Mouse (Mus musculus) embryo, embryonic 10 days (tissue): ENCODE results near the gene Pmvk.
"Not testable (repeated sequence)": the region's sequence is repeated elsewhere in the genome, so short reads cannot be mapped to it uniquely, and the experiment has no call there.

Experiments
- DNase-seq: peaks from one replicate; pipeline ENCODE4 v3.0.0-alpha.2; 2015; ENCODE audit warnings: low spot score

Gene Pmvk

DNA sequence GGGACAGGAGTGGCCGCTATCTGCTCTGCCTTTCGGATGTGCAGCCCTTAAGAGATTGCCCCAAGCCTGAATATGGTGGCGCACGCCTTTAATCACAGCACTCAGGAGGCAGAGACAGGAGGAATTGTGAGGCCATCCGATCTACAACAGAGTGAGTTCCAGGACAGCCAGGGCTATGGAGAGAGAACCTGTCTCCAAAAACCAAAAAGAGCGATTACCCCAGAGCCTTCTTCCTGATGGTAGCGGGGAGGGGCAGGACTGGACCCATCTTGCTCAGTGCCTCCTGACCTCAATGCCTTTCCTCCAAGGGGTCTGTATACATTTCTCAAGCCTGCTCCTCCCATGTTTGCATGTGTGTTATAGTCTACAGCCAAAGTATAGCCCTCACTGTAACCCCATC is 25.3 kb upstream of the Pmvk start:
- DNase-seq: not testable (repeated sequence)

DNA sequence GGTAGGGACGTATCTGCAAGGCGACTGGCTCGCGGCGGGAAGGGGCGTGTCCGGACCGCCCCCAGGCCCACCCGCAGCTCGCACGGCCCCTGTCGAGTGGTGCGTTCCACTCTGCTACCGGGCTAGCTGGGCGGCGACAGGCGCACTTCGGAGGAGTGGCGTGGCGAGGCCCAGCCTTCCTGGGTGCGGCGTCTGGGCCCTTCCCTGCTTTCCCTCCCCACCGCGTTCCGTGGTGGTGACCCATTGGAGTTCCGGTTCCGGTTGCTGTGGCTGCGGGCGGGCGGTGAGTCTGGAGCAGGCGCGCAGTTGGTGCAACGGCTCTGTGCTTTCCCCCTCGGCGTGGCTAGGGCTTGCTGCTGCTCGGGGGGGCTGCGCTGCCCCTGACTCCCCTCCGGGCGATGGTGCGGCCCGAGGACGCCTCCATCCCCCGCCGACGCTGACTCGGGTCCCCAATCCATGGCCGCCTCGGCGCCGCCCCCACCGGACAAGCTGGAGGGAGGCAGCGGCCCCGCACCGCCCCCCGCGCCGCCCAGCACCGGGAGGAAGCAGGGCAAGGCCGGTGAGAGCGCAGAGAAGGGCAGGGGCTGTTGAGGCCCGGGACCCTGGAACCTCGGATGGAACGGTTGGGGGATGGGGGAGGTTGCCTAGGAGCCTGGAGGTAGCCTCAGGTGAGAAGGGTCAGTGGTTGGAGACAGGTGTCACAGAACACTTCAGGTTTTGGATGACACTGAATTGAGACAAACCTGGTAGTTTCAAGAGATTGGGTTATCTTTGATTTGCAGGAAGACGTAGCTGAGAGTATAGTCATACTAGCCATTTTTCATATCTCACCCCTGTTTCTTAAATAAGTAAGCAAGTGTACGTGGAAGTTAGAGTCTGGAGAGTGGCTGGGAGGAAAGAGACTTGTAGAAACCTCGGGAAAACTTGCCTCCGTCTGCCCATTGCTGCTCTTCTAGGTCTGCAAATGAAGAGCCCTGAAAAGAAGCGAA is 23.9 kb upstream of the Pmvk start, which contains the start of gene Pygo2:
TSS of gene Pygo2 (plus strand) at position 44 of the 989 bp plus-strand sequence.
- peak; percentile 98 for DNase-seq

DNA sequence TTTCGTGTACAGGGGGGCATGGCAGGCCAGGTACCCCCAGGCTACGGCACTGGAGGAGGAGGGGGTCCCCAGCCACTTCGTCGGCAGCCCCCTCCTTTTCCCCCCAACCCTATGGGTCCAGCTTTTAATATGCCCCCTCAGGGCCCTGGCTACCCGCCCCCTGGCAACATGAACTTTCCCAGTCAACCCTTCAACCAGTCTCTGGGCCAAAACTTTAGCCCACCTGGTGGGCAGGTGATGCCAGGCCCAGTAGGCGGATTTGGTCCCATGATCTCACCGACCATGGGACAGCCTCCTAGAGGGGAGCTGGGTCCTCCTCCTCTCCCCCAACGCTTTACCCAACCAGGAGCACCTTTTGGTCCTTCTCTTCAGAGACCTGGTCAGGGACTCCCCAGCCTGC is 21.7 kb upstream of the Pmvk start:
- DNase-seq: no peak

DNA sequence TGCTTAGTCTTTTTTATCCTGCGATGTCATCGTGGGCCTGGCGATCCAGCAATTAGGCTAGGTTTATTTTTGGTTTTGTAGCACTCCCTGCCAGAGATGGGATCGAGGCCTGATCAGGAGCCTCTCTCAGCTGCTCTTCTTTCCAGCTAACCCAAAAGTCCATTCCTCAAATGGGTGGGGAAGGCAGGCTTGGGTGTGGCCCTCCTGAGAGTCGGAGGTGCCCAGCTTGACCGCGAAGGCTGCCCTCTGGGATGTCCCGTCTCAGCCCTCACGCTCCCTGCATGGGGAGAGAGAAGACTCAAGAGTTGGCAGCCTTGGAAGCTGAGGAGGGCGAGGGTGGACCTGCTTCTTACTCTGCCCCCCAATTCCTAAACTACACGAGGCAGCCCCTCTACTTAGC is 19.8 kb upstream of the Pmvk start:
- DNase-seq: no peak

DNA sequence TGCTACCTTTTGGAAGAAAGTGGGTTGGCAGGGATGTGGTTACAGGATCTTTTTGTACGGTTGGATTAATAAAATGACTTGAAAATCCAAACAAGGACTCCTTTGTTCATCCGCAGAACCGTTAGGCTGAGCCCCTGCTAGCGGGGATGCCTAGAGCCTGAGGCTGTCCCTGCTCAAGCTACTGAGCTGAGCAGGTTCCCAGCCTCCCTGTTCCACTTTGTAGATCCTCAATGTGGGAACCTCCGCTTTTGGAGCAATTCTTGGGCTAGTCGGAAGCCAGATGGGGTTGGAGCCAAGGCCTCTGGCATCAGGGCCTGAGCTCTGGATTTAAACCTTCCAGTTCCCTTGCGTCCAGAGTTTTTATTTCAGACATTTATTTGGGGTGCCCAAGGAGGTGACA is 19.3 kb upstream of the Pmvk start:
- DNase-seq: no peak

DNA sequence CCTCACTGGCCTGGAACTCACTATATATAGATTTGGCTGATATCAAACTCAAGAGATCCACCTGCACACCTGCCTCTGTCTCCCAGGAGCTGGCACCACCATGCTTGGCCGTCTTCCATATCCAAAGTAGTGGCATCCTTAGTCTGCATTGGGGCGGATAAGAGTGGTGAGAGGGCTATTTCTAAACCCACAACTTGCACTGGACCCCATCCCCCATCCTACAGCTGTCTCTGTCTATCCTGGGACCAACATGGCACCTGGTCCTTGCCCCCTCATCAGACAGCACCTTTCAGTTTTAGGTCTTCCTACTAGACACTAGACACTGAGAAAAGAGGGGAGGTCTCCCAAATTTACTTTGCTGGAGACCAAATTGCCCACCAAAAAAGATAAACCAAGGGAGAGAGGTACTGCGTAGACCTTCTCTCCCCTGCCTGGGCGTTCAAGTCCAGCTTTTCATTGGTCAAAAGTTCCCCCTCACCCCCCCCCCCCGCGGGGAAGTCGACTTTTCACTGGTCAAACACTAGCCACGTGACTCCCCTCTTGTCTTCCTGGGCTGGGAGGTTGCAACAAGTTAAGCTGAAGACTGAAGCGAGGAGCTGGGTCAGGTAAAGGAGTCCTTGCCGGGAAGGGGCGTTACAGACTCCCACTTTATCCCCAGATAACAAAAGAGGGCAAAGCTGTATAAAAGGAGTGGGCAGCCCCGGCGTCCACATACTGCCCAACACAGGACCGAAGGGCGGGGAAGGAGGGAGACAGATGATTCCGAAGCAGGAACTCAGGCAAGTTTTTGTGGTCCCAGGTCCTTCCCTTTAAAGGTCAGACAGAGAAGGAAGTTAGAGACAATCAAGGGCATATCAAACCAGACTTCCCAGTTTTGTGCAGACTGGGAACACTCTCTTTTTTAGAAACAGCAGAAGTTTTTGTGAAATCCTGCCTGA is 17.9 kb upstream of the Pmvk start, which contains the start of gene Pbxip1:
TSS of gene Pbxip1 (plus strand) at position 531 of the 938 bp plus-strand sequence.
- peak; percentile 90 for DNase-seq

DNA sequence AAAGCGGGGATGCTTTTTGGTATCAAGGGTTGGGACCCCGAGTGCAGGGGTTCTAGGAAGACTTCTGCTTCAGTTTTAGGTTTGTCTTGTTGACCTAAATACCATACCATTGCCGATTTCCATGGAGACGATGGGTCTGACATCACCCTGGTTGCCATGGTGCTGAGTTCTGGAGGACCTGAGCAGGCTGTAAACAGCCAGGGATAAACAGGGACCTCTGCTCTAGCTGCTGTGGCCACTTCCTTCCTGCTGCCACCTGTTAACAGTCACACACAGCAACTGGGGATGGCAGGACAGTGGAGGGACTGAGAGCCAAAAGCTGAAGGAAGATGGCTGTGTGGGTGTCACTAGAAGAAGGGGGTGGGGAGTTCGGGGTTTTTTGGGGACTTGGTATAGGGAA is 17.1 kb upstream of the Pmvk start:
- peak; percentile 69 for DNase-seq

DNA sequence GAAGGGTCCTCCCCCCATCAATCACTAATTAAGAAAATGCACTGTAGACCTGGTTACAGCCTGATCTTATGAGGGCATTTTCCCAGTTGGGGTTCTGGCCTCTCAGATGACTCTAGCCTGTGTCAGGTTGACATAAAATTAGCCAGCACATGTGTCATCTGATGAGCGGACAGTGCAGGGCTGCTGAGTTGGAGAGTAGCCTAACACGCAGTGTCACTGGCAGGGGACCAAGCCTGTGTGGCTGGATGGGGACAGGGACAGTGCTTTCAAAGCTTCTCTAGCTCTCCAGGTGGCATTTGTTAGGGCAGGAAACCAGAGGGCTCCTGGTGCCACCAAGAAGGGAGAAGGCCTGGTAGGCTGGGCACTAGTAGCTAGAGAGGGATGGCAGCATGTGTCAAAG is 13.7 kb upstream of the Pmvk start:
- no peak for DNase-seq

DNA sequence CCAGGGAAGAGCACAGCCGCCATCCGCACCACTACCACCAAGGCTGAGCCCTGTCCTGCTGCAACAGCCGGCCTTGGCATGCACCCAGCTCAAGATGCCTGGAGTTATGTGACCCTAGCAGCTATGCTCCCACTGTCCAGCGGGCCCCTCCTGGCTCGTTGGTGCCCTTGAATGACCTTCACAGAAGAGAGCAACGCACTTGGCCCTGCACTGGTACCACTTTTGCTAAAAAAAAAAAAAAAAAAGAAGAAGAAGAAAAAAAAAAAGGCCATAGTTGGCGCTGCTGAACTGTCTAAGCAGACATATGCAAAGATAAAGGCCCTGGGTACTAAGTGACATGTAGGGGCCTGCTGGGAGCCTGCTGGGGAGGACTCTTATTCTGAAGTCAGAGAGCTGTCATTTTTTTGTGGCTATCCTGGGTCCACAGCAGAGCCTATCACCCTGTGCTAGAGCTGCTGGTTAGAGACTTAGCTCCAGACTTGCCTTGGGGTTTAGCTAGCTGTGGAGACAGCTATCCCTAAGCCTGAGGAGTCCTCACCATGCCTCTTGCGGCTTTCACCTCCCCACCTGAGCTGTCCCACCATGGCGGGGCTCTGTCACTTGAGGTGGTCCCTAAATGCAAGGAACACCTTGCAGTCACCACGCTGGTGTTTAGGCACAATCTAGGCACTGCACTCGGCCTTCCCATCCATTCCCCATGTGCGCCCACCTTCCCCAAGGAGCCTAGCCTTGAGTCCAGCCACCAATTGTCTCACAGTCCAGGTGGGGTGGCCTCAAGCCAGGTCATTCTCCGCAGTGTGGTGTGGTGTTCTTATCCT is 5.4 kb upstream of the Pmvk start:
- DNase-seq: no peak

DNA sequence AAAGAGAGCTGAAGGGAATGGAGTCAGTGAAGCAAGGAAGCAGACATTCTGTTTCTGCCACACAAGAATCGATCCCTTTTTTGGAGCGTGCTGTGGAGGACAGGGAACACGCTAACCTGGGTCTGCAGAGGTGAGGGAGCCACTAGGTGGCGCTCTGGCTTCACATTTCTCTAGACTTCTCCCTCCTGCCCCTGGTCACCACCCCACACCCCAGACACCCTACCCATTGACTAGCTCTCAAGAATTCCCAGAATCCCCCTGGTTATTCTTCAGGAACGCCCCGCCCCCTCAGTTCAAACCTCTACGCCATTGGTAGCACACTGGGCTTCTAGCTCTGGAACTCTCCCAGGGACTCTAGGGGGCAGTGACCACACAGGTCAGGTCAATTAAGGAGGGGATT is 4.8 kb upstream of the Pmvk start:
- DNase-seq: peak; percentile 74

DNA sequence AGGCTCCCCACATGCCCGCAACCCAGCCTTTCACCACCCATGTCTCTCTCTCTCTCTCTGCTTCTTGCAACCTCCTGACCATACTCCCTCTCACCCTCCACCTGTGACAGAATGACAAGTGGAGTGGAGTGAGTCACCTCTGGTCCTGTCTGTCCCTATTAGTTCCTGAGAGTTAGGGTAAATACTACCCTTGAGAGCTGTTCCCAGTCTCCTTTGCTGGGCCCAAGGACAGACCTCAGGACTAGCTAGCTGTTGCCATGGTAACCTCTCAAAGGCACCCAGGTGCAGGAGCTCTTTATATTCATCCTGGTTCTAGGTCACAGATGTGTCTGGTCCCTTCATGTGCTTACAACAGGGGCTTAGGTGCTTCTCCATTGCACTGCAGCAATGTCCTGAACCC is 2.4 kb upstream of the Pmvk start:
- DNase-seq: no peak

DNA sequence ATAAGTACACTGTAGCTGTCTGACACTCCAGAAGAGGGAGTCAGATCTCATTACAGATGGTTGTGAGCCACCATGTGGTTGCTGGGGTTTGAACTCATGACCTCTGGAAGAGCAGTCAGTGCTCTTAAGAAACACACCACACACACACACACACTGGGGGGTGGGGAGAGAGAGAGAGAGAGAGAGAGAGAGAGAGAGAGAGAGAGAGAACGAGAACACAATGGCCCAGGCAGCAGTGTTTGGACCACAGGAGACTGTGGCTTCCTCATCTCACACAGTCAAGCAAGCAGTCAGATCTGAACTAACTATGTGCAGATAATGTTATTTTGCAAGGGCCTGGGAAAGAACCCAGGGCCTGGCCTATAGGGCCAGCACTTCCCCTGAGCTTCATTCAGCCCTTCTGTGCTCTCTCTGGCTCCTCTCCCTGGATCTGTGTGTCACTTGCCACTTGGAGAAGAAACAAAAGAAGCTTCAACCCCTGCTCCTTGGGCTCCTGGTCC is 1.5 kb downstream of the Pmvk start:
- no peak for DNase-seq

DNA sequence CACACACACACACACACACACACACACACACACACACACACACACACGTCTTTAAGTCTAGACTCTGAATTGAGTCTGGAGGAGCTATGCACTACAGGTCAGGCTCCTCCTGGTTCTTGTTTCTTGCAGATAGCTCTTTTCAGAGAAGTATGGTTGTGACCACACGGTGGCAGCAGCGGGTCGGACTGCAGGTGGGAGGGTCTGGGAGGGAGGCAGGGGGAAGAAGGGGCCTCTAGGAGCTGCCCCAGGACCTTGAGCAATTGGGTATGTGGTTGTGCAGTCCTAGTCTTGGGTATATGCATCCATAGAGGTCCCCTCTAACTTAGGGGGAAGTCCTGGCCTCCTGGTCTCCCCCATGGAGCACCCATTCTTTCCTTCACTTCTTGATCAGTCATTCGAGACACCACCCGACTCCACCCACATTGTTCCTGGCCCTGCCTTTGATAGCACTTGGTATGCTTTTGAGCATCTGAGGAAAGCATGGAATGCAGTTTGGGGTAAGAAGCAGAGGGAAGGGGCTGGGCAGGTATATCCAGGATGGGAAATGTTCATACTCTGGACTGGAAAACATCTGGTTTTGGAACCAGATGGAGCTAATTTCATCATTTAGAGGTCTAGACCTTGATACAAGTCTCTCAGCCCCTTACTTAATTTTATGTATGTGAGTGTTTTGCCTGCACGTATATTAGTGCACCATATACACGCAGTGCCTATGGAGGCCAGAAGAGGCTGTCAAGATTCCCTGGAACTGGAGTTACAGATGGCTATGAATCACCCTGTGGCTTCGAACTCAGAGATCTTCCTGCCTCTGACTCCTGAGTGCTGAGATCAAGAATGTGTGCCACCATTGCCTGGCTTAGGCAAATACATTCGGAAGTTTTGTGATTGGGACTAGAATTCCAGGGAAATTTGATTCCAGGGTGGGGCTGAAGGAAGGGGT is 2.7 kb downstream of the Pmvk start:
- peak; percentile 91 for DNase-seq

DNA sequence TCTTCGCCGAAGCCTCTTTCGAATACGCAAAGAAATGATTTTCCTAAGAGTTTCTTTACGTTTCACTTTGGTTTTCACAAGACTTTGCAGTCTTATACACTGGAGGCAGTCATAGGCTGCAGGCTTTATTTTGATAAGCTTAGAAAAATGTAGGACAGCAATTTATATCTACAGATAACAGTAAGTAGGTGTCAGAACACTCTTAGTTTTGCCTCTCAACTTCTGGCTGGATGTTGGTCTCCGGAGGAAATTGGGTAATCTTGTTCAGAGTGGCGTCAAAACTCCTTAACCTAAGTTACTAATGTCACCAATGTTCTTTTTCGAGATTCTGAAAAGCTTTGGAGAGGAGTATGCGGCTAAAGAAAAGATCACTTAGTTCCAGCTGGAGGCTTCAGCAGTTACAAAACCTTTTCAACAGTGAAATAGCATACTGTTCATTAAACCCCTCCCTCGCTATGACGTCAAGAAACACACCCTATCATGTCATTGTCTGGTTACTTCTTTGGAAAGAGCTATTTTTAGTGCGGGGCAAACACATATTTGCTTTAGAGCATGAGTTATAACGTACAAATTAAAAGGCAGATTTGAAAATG is 4.1 kb downstream of the Pmvk start:
- no peak for DNase-seq

DNA sequence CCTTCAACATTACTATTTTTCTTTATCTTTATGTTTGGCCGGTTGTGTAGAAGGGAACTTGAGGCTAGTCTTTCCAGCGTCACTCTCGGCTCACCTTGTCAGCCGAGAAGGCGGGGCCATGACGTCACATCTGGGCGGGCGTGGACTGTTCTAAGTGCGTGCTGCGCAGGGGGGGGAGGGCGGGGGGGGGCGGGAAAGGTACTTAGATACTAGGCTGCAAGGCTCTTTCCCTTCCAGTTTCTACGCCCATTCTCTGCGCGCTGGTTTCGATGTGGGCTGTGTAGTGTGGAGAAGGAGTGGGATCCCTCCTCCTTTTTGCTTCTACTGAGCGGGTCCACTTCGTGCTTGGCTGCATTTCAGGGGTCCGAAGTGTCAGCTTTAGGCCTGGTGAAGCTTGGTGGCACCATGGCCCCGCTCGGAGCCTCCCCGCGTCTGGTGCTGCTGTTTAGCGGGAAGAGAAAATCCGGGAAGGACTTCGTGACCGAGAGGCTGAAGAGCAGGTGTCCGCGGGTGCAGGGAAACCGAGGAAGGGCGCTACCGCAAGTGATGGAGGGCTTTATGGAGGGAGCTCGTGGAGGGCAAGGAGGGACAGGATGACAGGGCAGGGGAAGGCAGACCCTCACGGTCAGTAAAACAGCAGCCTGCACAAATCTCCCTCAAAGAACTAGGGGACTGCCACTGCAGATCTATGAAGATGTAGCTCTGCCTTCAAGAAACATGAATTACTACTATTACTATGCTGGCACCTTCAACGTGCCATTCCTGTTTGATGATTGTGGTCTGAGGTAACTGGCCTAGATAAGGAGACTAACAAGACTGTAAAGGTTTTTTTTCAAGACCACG is 4.8 kb downstream of the Pmvk start:
- peak; percentile 97 for DNase-seq

DNA sequence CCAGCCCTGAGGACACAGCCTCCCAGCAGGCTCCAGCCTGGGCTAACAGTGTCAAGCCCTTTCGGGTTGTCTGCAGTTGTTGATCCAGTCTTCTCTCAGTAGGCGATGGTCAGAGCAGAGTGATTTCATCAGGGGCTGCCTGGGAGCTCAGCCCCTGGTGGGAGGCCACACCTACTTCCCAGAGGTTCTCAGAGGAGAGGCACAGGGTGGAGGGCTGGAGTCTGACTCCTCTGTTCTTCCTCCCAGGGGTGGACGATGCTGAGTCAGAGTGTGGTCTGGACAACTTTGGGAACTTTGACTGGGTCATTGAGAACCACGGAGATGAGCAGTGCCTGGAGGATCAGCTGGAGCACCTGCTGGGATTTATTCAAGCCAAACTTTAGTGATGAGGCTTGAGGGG is 13.9 kb downstream of the Pmvk start:
- DNase-seq: no peak

DNA sequence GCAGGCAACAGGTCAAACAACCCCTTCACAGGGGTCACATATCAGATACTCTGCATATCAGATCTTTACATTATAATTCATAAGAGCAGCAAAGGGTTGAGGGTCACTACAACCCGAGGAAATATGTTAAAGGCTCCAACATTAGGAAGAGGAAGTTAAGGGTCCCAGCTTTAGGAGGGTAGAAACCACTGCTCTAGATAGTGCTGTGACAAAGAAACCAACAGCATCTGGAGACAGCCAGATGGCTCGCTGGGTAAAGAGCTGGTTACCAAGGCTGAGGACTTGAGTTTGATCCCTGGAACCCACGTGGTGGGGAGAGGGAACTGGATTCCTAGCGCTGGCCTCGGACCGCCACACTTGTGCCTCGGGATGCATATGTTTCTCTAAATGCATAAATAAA is 17.9 kb downstream of the Pmvk start:
- DNase-seq: no peak

DNA sequence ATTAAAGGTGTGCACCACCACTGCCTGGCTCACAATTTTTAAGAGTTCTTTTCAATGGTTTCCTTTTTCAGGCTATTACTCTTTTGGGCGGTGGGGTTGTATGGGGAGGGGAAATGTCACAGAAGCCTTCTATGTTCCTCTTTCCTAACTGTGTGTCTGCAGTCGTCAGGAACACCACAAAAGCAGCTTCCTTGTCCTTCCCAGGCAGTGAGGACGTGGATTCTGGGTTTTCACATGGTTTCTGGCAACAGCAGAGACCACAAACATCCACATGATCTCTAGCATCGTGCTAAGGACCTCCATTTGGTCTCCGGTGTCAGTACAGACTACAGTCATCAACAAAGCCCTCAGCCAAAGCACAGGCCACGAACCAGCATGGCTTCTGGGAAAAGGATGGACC is 19.5 kb downstream of the Pmvk start:
- DNase-seq: no peak

DNA sequence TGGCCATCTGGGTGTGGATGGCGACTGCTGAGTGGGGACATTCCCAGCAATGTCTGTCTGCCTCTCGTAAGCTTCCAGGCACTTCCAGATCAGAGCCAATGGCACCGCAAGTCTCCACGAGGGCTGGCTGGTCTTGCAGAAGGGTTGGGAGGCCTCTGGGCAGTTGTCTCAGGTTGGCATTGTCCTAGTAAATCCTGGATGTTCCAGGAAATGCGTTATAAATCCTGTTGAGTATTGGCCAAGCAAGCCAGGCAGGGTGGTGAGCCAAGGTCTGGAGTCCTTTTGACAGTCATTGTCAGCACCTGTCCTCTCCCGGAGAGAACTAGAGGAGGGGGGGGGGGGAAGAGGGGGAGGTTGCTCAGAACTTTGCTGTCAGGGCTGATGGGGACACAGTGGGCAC is 24.7 kb downstream of the Pmvk start:
- DNase-seq: no peak
